Mouse (Mus musculus) gastrocnemius, postnatal 10 days (tissue): ENCODE results near the gene Prdm5. TPM values are rescaled to one million over a fixed set of nuclear protein-coding genes. Genes with fewer than 3 reads are reported as not detected.

Source experiments
- DNase-seq: peaks from one replicate; pipeline ENCODE4 v3.0.0; 2021; ENCODE audit warnings: mixed read lengths
- long read RNA-seq, 2 experiments: library from polyadenylated mRNA; stranded (forward); transcript quantifications; one replicate each; pipeline ENCODE4 v2.0.0; 2021
- total RNA-seq, 2 experiments: library from RNA; stranded (reverse); gene quantifications; 2 replicates each; pipeline ENCODE4 v1.2.3; 2021

Gene Prdm5
- total RNA-seq = 10 to 100 TPM in 1 of 2 experiments, 1 to 10 TPM in 1; 7.7 to 10.6 TPM
- long read RNA-seq, experiment 1, partial matches to known transcripts = 0 of 9 reads
- long read RNA-seq, experiment 1, other reads (novel, unspliced or antisense) = 5 of 9 reads
- long read RNA-seq, experiment 2, partial matches to known transcripts = 0 of 6 reads
- long read RNA-seq, experiment 2, other reads (novel, unspliced or antisense) = 1 of 6 reads

- peak; percentile 68 for DNase-seq
Observed at GRCm38 (mm10) chr6:65778861-65779688, at the start of gene Prdm5. Gene Prdm5 (plus strand): TSS chr6:65778988.

GRCm38 (mm10) chr6:65739442-65739841, 39.3 kb upstream of the Prdm5 start:
- no peak for DNase-seq

- DNase-seq = no peak
Observed at GRCm38 (mm10) chr6:65743144-65743870, 35.5 kb upstream of the Prdm5 start.

- no peak for DNase-seq
Observed at GRCm38 (mm10) chr6:65743871-65744202, 35.0 kb upstream of the Prdm5 start.

GRCm38 (mm10) chr6:65758214-65758613, 20.6 kb upstream of the Prdm5 start:
- no peak for DNase-seq

- DNase-seq = no peak
Observed at GRCm38 (mm10) chr6:65759174-65759573, 19.6 kb upstream of the Prdm5 start.

GRCm38 (mm10) chr6:65760073-65760472, 18.7 kb upstream of the Prdm5 start:
- DNase-seq = no peak

GRCm38 (mm10) chr6:65764459-65764858, 14.3 kb upstream of the Prdm5 start:
- no peak for DNase-seq

GRCm38 (mm10) chr6:65765057-65765456, 13.7 kb upstream of the Prdm5 start:
- DNase-seq = no peak

GRCm38 (mm10) chr6:65765752-65766397, 12.9 kb upstream of the Prdm5 start:
- no peak for DNase-seq

GRCm38 (mm10) chr6:65767911-65768310, 10.9 kb upstream of the Prdm5 start:
- no peak for DNase-seq

GRCm38 (mm10) chr6:65773566-65773965, 5.2 kb upstream of the Prdm5 start:
- DNase-seq = no peak

- DNase-seq = no peak
Observed at GRCm38 (mm10) chr6:65779689-65780233, 973 bp downstream of the Prdm5 start.

- no peak for DNase-seq
Observed at GRCm38 (mm10) chr6:65781441-65781840, 2.7 kb downstream of the Prdm5 start.

- no peak for DNase-seq
Observed at GRCm38 (mm10) chr6:65783670-65784069, 4.9 kb downstream of the Prdm5 start.

- no peak for DNase-seq
Observed at GRCm38 (mm10) chr6:65792923-65793322, 14.1 kb downstream of the Prdm5 start.

GRCm38 (mm10) chr6:65796552-65796951, 17.8 kb downstream of the Prdm5 start:
- no peak for DNase-seq

GRCm38 (mm10) chr6:65797276-65797675, 18.5 kb downstream of the Prdm5 start:
- no peak for DNase-seq

GRCm38 (mm10) chr6:65798390-65798789, 19.6 kb downstream of the Prdm5 start:
- DNase-seq = no peak

- DNase-seq = no peak
Observed at GRCm38 (mm10) chr6:65811685-65812084, 32.9 kb downstream of the Prdm5 start.

GRCm38 (mm10) chr6:65818039-65818747, 39.4 kb downstream of the Prdm5 start:
- DNase-seq = no peak

- DNase-seq = no peak
Observed at GRCm38 (mm10) chr6:65828656-65829055, 49.9 kb downstream of the Prdm5 start.
